Mouse (Mus musculus) kidney, adult 8-10 months (tissue): ENCODE measurements around the gene Olfr768.
"Not testable (repeated sequence)": the region's sequence is repeated elsewhere in the genome, so short reads cannot be mapped to it uniquely, and the experiment has no call there.

Experiments
- DNase-seq, 2 experiments: peaks; one replicate each; pipeline ENCODE4 v3.0.0; 2022

The Olfr768 gene

DNA sequence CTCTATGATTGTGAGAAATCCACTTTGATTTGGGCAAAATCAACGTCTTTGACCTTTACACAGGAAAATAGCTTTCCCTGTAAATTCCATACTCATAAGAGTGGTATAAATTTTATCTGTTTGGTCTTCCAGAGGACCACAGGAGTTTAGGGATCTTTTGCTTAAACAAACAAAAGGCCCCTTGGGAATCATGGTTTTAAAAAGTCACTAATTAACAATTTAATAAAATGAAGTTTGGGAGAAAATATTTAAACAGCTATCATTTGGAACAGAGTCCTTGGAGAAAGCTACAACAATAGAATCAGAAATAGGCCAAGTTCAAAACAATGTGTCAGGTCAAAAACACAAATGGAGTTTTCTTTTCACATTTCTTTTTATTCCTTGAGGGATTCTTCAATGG, at the start of gene Olfr768:
Olfr768 (minus strand) TSS at position 101 of the 400 bp plus-strand sequence.
- DNase-seq = no peak

DNA sequence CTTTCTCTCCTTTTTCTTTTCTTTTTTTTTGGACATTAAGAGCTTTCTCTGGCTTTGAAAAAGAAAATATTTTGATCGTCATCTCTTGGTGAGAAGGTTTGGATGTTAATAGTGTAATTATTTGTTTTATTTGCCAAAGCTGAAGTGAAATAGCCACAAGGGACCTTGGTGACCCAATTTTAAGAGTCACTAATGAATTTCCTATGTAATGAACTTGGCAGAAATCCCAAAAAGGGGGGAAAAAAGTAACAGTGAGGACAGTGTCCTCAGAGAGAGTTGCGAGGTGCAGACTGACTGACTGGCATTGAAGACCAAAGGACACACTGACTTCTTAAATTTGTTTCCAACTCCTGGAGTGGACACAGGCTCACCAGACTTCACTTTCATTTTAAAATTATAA, 39.7 kb upstream of the Olfr768 start, which contains the start of gene Olfr770:
Olfr770 (minus strand) TSS at position 101 of the 400 bp plus-strand sequence.
- DNase-seq = no peak

DNA sequence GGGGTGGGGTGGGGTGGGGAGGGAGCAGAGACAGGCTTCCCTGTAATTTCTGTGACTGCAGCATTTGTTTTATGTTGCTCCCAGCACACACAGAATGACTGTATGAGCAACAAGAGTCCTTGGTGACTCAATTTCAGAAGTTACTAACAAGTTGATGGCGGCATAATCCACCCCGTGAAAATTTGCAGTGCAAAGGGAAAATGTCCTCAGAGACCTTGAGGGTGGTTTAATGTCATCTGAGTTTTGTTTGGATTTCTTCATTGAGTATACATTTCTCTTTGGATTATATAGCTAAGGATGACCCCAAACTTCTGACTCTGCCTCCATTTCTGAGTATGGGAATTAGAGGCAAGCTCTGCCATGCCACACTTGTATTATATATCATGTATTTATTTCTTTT, 18.6 kb upstream of the Olfr768 start, which contains the start of gene Olfr769:
Olfr769 (minus strand) TSS at position 101 of the 400 bp plus-strand sequence.
- no peak for DNase-seq

DNA sequence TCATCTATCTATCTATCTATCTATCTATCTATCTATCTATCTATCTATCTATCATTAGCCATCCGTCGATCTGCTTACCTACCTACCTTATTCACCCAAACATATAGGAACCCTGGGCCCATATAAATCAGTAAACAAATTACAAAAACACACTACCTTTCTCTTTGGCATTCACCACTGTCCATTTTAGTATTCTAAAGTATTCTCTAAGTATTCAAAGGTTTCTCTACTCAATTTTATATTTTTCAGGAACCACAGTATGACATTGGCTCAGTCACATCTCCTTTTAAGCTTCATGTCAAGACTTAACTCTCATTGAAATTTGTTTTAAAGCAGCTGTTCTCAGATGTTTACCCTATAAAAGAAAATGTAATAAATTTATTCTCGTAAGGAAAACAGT, 16.0 kb upstream of the Olfr768 start:
- no peak for DNase-seq

DNA sequence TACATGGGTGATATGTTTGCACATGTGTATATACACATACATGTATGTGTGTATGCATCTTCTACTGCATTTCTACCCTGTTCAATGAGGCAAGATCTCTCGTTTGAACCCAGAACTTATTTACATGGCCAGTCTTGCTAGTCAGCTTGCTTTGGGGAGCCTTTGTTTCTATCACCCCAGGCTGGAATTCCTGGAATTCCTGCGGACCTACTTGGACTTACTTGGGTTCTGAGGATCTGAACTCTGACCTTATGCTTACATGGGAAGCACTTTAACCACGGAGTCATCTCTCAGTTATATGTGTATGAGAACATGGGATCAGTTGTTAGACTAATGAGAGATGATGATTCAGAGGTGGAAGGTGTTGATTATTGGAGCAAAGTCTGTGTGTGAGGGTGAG, 2.1 kb upstream of the Olfr768 start:
- DNase-seq = no peak

DNA sequence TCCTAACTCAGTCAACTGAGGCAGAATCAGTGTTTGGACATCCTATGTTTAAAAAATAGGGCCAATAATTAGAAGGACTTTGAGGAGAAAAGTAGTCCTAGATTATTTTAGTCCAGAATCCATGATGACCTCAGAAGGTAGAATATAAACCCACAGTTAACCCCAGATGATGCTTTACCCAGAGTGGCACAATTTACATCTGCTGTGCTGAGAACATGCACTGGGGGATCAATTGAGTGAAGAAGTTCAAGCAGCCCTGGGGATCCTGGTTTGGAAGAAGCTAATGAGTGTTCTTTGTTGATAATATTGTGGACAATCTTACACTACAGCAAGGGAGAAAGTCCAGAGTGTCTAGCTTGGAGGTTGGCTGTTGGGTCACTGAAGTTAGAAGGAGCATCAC, 16.4 kb downstream of the Olfr768 start, which contains the start of gene Olfr767:
Olfr767 (minus strand) TSS at position 101 of the 400 bp plus-strand sequence.
- DNase-seq = not testable (repeated sequence)

DNA sequence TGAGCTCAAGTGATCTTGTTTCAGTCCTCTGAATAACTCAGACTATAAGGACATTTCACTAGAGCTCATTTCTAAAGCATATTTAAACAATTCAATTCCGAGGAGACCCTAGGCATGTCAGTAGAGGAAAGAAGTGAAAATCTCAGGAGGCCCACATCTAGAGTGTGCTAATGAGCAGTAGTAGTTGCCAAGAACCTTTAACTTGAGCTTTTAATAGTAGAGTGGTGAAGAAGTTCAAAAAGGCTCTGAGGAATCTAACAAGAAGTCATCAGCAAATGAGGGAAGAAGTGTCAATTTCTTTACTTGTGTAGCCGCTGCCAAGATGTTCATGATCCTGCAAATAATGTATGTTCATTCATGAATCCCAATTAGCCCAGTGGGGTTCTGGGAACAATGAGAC, 30.3 kb downstream of the Olfr768 start, which contains the start of gene Olfr766-ps1:
Olfr766-ps1 (minus strand) TSS at position 101 of the 400 bp plus-strand sequence.
- no peak for DNase-seq

DNA sequence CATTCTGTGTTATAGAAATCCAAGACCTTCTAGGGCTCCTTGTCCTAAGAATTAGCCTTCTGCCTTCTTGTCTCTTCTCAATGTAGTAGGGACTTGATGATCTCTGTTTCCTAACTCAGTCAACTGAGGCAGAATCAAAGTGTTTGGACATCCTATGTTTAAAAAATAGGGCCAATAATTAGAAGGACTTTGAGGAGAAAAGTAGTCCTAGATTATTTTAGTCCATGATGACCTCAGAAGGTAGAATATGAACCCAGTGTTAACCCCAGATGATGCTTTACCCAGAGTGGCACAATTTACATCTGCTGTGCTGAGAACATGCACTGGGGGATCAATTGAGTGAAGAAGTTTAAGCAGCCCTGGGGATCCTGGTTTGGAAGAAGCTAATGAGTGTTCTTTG, 49.3 kb downstream of the Olfr768 start, which contains the start of gene Olfr765:
Olfr765 (minus strand) TSS at position 101 of the 400 bp plus-strand sequence.
- not testable (repeated sequence) for DNase-seq
